Mouse (Mus musculus) heart, adult 2 months (tissue): ENCODE results near the gene Lypd4.

Experiments used
- CTCF ChIP-seq: fragments of 200-600 bp; IDR thresholded peaks from 2 replicates; pipeline ENCODE4 v1.8.1; 2022; ENCODE audit warnings: antibody characterized with exemption, mild to moderate bottlenecking, moderate library complexity
- POLR2A ChIP-seq: fragments of 200-500 bp; IDR thresholded peaks from 2 replicates; pipeline ENCODE4 v1.6.1; 2011; ENCODE audit warnings: mild to moderate bottlenecking, low read depth, low read length, control low read depth; ENCODE audit not compliant: insufficient read depth

DNA sequence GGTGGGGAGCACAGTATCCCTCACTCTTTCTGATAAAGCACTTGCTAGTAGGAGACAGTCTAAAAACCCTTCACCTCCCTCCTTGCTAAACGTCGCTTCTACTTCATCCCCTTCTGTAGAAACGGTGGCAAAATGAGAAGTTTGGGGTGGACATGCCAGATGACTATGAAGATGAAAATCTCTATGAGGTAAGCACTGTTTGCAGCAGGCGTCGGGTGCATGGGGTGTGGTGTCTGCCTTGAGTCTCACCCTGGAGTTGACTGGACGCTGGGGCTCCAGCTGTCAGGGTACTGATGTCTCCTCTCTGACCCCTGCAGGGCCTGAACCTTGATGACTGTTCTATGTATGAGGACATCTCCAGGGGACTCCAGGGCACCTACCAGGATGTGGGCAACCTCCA is 31.4 kb upstream of the Lypd4 start:
- no peak for TF ChIP-seq POLR2A
- no peak for TF ChIP-seq CTCF
